Mouse (Mus musculus): Measurements from ENCODE around the gene Capn15. TPM values are rescaled to one million over a fixed set of nuclear protein-coding genes. Genes with fewer than 3 reads are reported as not detected.

Gene Capn15
- total and polyA plus RNA-seq, 3 experiments, result 3.2 to 41.6 (median 17.3) TPM

GRCm38 (mm10) chr17:26013711-26014110 lies 28.1 kb upstream of the Capn15 start:
- Histone ChIP-seq H3K36me3 (replicated peaks) (peaks cover 27% of the 10 kb centered on the region), H3K9me3 (replicated peaks) (no peaks in the 10 kb centered on the region), H3K4me1 (ENCODE audit: insufficient read depth, low read depth, low read length) (peaks cover 26% of the 10 kb centered on the region), H3K4me3 (ENCODE audit: low read depth, low read length) (no peak overlapping the region), H3K27me3 (ENCODE audit: insufficient read depth, low read length) (no peaks in the 10 kb centered on the region)
- DNase-seq (ENCODE audit: low spot score), result no peak
- TF ChIP-seq GATA1 (IDR thresholded peaks at IDR 0.05; ENCODE audit: borderline replicate concordance, low read length) (no peak), CTCF (IDR thresholded peaks at IDR 0.05; ENCODE audit: low read depth, low read length) (no peak), POLR2AphosphoS5 (IDR thresholded peaks at IDR 0.05; ENCODE audit: insufficient replicate concordance, low read depth, low read length) (no peak), GATA2 (IDR thresholded peaks at IDR 0.05; ENCODE audit: borderline replicate concordance, low read depth, low read length) (no peak), TAL1 (conservative IDR thresholded peaks at IDR 0.05; ENCODE audit: low read depth, low read length) (no peak)
- ATAC-seq (ENCODE audit: extremely low read depth, insufficient number of reproducible peaks, low FRiP score, poor library complexity, severe bottlenecking), result no peak

DNA sequence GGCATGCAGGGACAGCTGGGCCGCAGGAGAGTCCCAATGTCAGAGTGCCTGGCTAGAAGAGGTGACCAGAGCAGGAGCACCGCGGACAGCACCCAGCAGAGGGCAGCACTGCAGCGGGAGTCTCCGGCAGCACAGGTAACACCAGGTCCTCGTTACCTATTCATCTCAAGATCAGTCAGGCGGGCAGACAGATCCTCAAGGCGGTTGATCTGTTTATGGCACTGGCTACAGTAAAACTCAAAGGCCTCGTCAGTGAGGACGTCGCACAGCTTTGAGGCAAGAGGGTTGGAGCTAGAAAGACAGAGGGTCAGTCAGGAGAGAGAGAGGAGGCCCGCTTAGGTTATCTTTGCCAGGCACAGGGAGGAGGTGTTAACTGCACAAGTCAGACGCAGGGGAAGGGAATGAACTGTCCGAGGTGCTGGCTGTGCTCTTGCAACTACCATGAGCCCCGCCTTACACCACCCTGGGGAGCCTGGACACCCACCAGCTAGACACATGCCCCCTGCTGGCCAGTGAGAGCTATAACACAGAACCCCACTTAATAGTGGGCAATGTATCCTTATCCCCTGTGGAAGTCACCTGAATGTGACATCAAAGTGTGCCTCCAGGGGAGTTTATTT lies 26.4 kb upstream of the Capn15 start:
- peaks cover 28% of the 10 kb centered on the region for H3K36me3 ChIP-seq (replicated peaks)
- H3K27me3 ChIP-seq (ENCODE audit: insufficient read depth, low read length), result no peaks in the 10 kb centered on the region
- peak; percentile 71 for ATAC-seq (ENCODE audit: extremely low read depth, insufficient number of reproducible peaks, low FRiP score, poor library complexity, severe bottlenecking)
- peak; percentile 91 for DNase-seq (ENCODE audit: low spot score)
- peak overlapping the region; percentile 61; the same call in 1 of the 2 replicates for H3K4me3 ChIP-seq (ENCODE audit: low read depth, low read length)
- peaks cover 28% of the 10 kb centered on the region for H3K4me1 ChIP-seq (ENCODE audit: insufficient read depth, low read depth, low read length)
- H3K9me3 ChIP-seq (replicated peaks), result no peaks in the 10 kb centered on the region
- TF ChIP-seq POLR2AphosphoS5 (IDR thresholded peaks at IDR 0.05; ENCODE audit: insufficient replicate concordance, low read depth, low read length) (no peak), GATA2 (IDR thresholded peaks at IDR 0.05; ENCODE audit: borderline replicate concordance, low read depth, low read length) (no peak), TAL1 (conservative IDR thresholded peaks at IDR 0.05; ENCODE audit: low read depth, low read length) (peak; percentile 18; the same call in 1 of the 2 replicates), GATA1 (IDR thresholded peaks at IDR 0.05; ENCODE audit: borderline replicate concordance, low read length) (no peak), CTCF (IDR thresholded peaks at IDR 0.05; ENCODE audit: low read depth, low read length) (peak; percentile 71)

DNA sequence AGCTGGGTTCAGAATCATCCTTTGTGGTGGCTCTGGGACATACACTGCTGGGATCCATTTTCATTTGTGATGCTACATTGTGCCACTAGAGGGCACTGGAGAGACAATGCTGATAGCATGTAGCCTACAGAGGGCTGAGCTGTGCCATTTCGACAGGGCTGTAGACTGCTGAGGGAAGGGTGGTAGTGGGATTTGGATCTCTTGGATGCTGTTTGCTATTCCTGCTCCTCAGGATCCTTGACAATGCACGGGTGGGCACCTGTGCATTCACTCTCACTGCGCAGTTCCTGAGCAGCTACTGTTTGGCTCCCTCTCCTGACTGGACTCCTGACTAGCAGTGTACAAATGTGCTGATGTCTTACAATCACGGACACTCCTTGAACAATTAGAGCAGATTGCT lies 23.9 kb upstream of the Capn15 start:
- DNase-seq (ENCODE audit: low spot score), result peak; percentile 57
- Histone ChIP-seq H3K4me1 (ENCODE audit: insufficient read depth, low read depth, low read length) (peaks cover 52% of the 10 kb centered on the region), H3K9me3 (replicated peaks) (no peaks in the 10 kb centered on the region), H3K27me3 (ENCODE audit: insufficient read depth, low read length) (no peaks in the 10 kb centered on the region), H3K36me3 (replicated peaks) (peaks cover 31% of the 10 kb centered on the region), H3K4me3 (ENCODE audit: low read depth, low read length) (no peak overlapping the region)
- TF ChIP-seq GATA1 (IDR thresholded peaks at IDR 0.05; ENCODE audit: borderline replicate concordance, low read length), result no peak
- TF ChIP-seq CTCF (IDR thresholded peaks at IDR 0.05; ENCODE audit: low read depth, low read length), result peak; percentile 97
- no peak for ATAC-seq (ENCODE audit: extremely low read depth, insufficient number of reproducible peaks, low FRiP score, poor library complexity, severe bottlenecking)

DNA sequence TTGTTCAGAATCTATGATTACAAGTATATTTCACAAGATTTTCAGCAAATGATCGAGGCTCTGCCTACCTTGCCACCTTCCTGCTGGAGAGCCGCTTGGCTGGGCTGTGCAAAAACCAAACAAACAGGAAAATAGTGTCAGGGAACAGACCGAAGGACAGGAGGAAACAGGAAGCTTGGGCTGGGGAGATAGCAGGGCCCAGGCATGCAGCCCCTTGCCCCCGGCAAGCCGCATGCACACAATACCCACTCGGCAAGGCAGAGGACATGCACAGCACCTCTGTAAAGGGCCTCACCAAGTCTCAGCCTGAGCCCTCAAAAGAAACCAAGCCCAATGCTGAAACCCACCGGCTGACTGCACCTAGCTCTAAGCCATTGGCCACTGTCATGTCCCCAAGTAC lies 23.2 kb upstream of the Capn15 start:
- no peak for ATAC-seq (ENCODE audit: extremely low read depth, insufficient number of reproducible peaks, low FRiP score, poor library complexity, severe bottlenecking)
- no peak for TF ChIP-seq TAL1 (conservative IDR thresholded peaks at IDR 0.05; ENCODE audit: low read depth, low read length)
- no peak for DNase-seq (ENCODE audit: low spot score)
- peaks cover 58% of the 10 kb centered on the region for H3K4me1 ChIP-seq (ENCODE audit: insufficient read depth, low read depth, low read length)
- peaks cover 32% of the 10 kb centered on the region for H3K36me3 ChIP-seq (replicated peaks)
- H3K4me3 ChIP-seq (ENCODE audit: low read depth, low read length), result no peak overlapping the region
- no peaks in the 10 kb centered on the region for H3K9me3 ChIP-seq (replicated peaks)
- H3K27me3 ChIP-seq (ENCODE audit: insufficient read depth, low read length), result no peaks in the 10 kb centered on the region

GRCm38 (mm10) chr17:26008331-26008730 lies 22.7 kb upstream of the Capn15 start:
- Histone ChIP-seq H3K27me3 (ENCODE audit: insufficient read depth, low read length) (no peaks in the 10 kb centered on the region), H3K4me1 (ENCODE audit: insufficient read depth, low read depth, low read length) (peaks cover 60% of the 10 kb centered on the region)

GRCm38 (mm10) chr17:26007646-26008045 lies 22.1 kb upstream of the Capn15 start:
- Histone ChIP-seq H3K36me3 (replicated peaks) (peaks cover 28% of the 10 kb centered on the region), H3K27me3 (ENCODE audit: insufficient read depth, low read length) (no peaks in the 10 kb centered on the region), H3K4me3 (ENCODE audit: low read depth, low read length) (no peak overlapping the region), H3K4me1 (ENCODE audit: insufficient read depth, low read depth, low read length) (peaks cover 62% of the 10 kb centered on the region), H3K9me3 (replicated peaks) (no peaks in the 10 kb centered on the region)
- TF ChIP-seq GATA1 (IDR thresholded peaks at IDR 0.05; ENCODE audit: borderline replicate concordance, low read length) (no peak), TAL1 (conservative IDR thresholded peaks at IDR 0.05; ENCODE audit: low read depth, low read length) (no peak), CTCF (IDR thresholded peaks at IDR 0.05; ENCODE audit: low read depth, low read length) (no peak), GATA2 (IDR thresholded peaks at IDR 0.05; ENCODE audit: borderline replicate concordance, low read depth, low read length) (no peak), POLR2AphosphoS5 (IDR thresholded peaks at IDR 0.05; ENCODE audit: insufficient replicate concordance, low read depth, low read length) (no peak)
- DNase-seq (ENCODE audit: low spot score) (no peak), ATAC-seq (ENCODE audit: extremely low read depth, insufficient number of reproducible peaks, low FRiP score, poor library complexity, severe bottlenecking) (no peak)

More at GRCm38 (mm10) chr17:26008331-26008730, 22.7 kb upstream of the Capn15 start:
- DNase-seq (ENCODE audit: low spot score) (no peak), ATAC-seq (ENCODE audit: extremely low read depth, insufficient number of reproducible peaks, low FRiP score, poor library complexity, severe bottlenecking) (no peak)
- Histone ChIP-seq H3K9me3 (replicated peaks) (no peaks in the 10 kb centered on the region), H3K4me3 (ENCODE audit: low read depth, low read length) (no peak overlapping the region), H3K36me3 (replicated peaks) (peaks cover 30% of the 10 kb centered on the region)
- TF ChIP-seq POLR2AphosphoS5 (IDR thresholded peaks at IDR 0.05; ENCODE audit: insufficient replicate concordance, low read depth, low read length) (no peak), TAL1 (conservative IDR thresholded peaks at IDR 0.05; ENCODE audit: low read depth, low read length) (no peak), CTCF (IDR thresholded peaks at IDR 0.05; ENCODE audit: low read depth, low read length) (no peak), GATA1 (IDR thresholded peaks at IDR 0.05; ENCODE audit: borderline replicate concordance, low read length) (no peak), GATA2 (IDR thresholded peaks at IDR 0.05; ENCODE audit: borderline replicate concordance, low read depth, low read length) (no peak)

Measured in G1E (cell line).